Mouse (Mus musculus): ENCODE data around the gene Znrf4. TPM values are rescaled to one million over a fixed set of nuclear protein-coding genes. Genes with fewer than 3 reads are reported as not detected.
A peak's percentile ranks its signal among the peaks of the same experiment; 100 is the strongest.

Gene Znrf4
- polyA plus RNA-seq, 1 experiment from 2014 or later: not detected

DNA sequence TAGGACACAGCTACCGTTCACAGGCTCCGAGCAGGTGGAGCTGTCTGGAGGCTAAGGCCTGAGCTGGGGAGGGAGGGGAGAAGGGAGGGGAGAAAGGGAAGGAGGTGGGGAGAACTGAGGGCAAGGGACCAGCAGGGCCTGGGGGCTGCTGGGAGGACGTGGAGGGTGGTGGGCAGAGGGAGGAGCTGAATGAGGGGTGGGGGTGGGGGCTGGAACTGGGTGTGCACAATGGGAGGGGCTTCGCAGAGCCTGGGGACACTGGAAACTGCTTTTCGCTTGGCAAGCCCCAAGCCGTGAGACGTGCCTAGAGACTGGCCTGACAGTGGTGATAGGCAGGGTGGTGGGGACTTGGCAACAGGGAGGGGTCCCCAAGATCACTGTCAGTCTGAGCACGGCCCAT lies 43.0 kb downstream of the Znrf4 start:
- Histone ChIP-seq H3K27ac (ENCODE audit: low read depth, low read length) (peak overlapping the region; percentile 84), H3K4me3 (ENCODE audit: low read depth, low read length) (no peak overlapping the region), H3K9ac (replicated peaks; ENCODE audit: low read depth, low read length) (peak overlapping the region; percentile 42), H3K4me1 (ENCODE audit: control insufficient read depth, insufficient read depth, low read length) (peaks cover 72% of the 10 kb centered on the region), H3K9me3 (ENCODE audit: control insufficient read depth, low read length) (no peaks in the 10 kb centered on the region), H3K36me3 (ENCODE audit: control insufficient read depth, insufficient read depth, low read length) (no peaks in the 10 kb centered on the region), H3K4me2 (ENCODE audit: low read depth, low read length) (peak overlapping the region; percentile 50), H3K27me3 (ENCODE audit: control insufficient read depth, insufficient read depth, low read length) (no peaks in the 10 kb centered on the region)
- no peak for ATAC-seq (ENCODE audit: low read depth)
- 15% methylated on average over 8 of the region's 8 CpGs for WGBS

DNA sequence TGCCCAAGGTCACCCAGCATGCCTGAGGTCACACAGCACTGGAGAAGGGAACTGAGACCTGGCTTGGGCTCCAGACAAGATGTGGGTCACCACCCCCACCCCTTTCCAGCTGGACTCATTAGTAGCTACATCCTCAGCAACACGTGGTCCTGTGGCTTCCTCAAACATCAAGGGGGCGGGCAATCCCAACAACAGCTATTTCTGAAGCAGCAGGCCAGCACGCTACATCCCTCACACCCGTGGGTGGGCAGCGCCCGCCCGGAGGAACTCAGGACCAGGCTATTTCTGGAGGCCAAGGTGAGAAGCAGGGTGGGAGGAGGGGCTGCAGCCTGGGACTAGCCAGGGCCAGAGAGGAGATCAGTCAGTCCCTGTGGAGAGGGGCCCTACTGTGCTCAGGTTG lies 43.4 kb downstream of the Znrf4 start:
- WGBS: 65% methylated on average over 7 of the region's 7 CpGs
- ATAC-seq (ENCODE audit: low read depth): no peak
- Histone ChIP-seq H3K9ac (replicated peaks; ENCODE audit: low read depth, low read length) (peak overlapping the region; percentile 42; the same call in 1 of the 2 replicates), H3K36me3 (ENCODE audit: control insufficient read depth, insufficient read depth, low read length) (no peaks in the 10 kb centered on the region), H3K27me3 (ENCODE audit: control insufficient read depth, insufficient read depth, low read length) (no peaks in the 10 kb centered on the region), H3K4me1 (ENCODE audit: control insufficient read depth, insufficient read depth, low read length) (peaks cover 69% of the 10 kb centered on the region), H3K9me3 (ENCODE audit: control insufficient read depth, low read length) (no peaks in the 10 kb centered on the region), H3K4me2 (ENCODE audit: low read depth, low read length) (no peak overlapping the region), H3K4me3 (ENCODE audit: low read depth, low read length) (no peak overlapping the region), H3K27ac (ENCODE audit: low read depth, low read length) (peak overlapping the region; percentile 84; the same call in 1 of the 2 replicates)

DNA sequence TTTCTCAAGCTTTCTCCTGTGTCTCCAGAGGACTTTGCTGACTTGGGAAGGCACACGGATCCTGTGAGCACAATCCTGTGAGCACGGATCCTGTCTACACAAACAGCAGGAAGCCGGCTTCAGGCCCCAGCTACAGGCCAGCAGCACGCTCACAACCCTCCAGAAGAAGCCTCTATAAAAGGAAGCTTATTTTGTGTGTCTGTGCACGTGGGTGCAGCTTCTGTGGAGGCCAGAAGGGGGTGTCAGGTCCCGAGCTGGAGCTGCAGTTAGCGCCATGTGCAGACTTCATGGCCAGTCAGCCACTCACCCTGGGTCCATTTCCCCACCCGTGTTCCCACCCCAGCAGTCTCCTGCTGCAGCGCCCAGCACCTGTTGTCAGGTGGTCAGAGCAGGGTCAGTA lies 43.9 kb downstream of the Znrf4 start:
- Histone ChIP-seq H3K4me3 (ENCODE audit: low read depth, low read length) (no peak overlapping the region), H3K4me2 (ENCODE audit: low read depth, low read length) (no peak overlapping the region), H3K27me3 (ENCODE audit: control insufficient read depth, insufficient read depth, low read length) (no peaks in the 10 kb centered on the region), H3K9ac (replicated peaks; ENCODE audit: low read depth, low read length) (no peak overlapping the region), H3K27ac (ENCODE audit: low read depth, low read length) (peak overlapping the region; percentile 84), H3K9me3 (ENCODE audit: control insufficient read depth, low read length) (no peaks in the 10 kb centered on the region), H3K36me3 (ENCODE audit: control insufficient read depth, insufficient read depth, low read length) (no peaks in the 10 kb centered on the region), H3K4me1 (ENCODE audit: control insufficient read depth, insufficient read depth, low read length) (peaks cover 67% of the 10 kb centered on the region)
- 89% methylated on average over 9 of the region's 9 CpGs for WGBS
- ATAC-seq (ENCODE audit: low read depth): no peak

DNA sequence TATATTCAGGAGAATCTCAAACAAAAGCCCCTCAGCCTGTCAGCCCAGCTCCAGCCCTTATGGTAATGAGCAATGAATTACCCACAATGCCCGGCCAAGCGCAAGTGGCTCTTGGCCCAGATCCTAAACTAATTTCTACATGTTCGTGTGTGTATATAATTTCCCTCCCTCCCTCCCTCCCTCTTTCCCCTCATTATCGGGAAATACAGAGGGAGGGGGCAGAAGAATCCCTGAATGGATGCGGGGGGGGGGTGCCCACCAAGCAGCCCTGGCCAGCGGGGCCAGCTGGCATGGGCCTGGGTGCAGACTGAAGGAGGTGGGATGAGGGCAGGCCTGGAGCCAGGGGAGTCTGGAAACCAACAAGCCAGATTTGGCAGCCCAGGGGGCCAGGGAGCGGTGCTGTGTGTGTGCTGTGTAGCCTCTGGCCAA lies 44.8 kb downstream of the Znrf4 start:
- no peaks in the 10 kb centered on the region for H3K36me3 ChIP-seq (ENCODE audit: control insufficient read depth, insufficient read depth, low read length)
- no peaks in the 10 kb centered on the region for H3K9me3 ChIP-seq (ENCODE audit: control insufficient read depth, low read length)
- H3K4me3 ChIP-seq (ENCODE audit: low read depth, low read length): no peak overlapping the region
- H3K9ac ChIP-seq (replicated peaks; ENCODE audit: low read depth, low read length): peak overlapping the region; percentile 18; the same call in 1 of the 2 replicates
- H3K27ac ChIP-seq (ENCODE audit: low read depth, low read length): peak overlapping the region; percentile 84
- peak overlapping the region; percentile 30; the same call in 1 of the 2 replicates for H3K4me2 ChIP-seq (ENCODE audit: low read depth, low read length)
- ATAC-seq (ENCODE audit: low read depth): peak; percentile 68
- H3K4me1 ChIP-seq (ENCODE audit: control insufficient read depth, insufficient read depth, low read length): peaks cover 67% of the 10 kb centered on the region
- no peaks in the 10 kb centered on the region for H3K27me3 ChIP-seq (ENCODE audit: control insufficient read depth, insufficient read depth, low read length)
- 12% methylated on average over 6 of the region's 7 CpGs for WGBS

DNA sequence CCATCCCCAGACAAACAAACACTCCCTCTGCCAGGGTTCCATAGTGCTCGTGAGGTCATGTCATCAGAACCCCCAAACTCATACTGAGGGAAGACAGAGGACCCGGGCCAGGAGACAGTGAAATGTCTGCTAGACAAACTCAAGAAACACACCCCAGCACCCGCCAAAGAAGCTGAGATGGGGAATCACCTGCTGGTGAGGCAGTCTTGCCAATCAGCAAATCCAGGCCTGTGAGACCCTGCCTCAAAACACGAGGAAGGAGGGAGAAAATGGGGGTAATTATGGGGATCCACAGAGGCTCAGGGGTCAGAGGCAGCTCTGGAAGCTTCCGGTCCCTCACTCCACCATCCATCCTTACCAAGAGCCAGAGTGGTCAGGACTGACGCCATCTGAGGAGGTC lies 45.5 kb downstream of the Znrf4 start:
- H3K4me3 ChIP-seq (ENCODE audit: low read depth, low read length): no peak overlapping the region
- no peaks in the 10 kb centered on the region for H3K27me3 ChIP-seq (ENCODE audit: control insufficient read depth, insufficient read depth, low read length)
- no peaks in the 10 kb centered on the region for H3K36me3 ChIP-seq (ENCODE audit: control insufficient read depth, insufficient read depth, low read length)
- 59% methylated on average over 6 of the region's 6 CpGs for WGBS
- H3K9me3 ChIP-seq (ENCODE audit: control insufficient read depth, low read length): no peaks in the 10 kb centered on the region
- H3K9ac ChIP-seq (replicated peaks; ENCODE audit: low read depth, low read length): peak overlapping the region; percentile 25; the same call in 1 of the 2 replicates
- no peak for ATAC-seq (ENCODE audit: low read depth)
- H3K27ac ChIP-seq (ENCODE audit: low read depth, low read length): peak overlapping the region; percentile 84
- H3K4me2 ChIP-seq (ENCODE audit: low read depth, low read length): peak overlapping the region; percentile 30; the same call in 1 of the 2 replicates
- peaks cover 66% of the 10 kb centered on the region for H3K4me1 ChIP-seq (ENCODE audit: control insufficient read depth, insufficient read depth, low read length)

DNA sequence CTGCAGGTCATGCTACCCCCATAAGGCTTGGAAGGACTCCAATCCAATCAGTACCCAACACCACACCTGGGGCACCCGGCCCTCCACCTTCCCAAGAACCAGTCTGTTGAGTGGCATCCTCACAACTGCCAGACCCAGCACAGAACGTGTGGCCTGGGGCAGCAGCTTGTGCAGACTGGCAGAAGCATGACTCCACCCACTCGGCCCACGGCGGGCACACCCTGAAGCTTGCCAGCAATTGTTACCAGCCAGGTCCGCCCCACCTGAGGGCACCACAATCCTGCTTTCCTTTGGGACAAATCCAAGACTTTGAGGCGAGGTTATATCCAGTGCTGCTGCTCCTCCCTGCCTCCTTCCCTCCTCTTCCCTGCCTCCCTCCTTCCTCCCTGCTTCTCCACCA lies 47.4 kb downstream of the Znrf4 start:
- Histone ChIP-seq H3K4me1 (ENCODE audit: control insufficient read depth, insufficient read depth, low read length) (peaks cover 62% of the 10 kb centered on the region), H3K27me3 (ENCODE audit: control insufficient read depth, insufficient read depth, low read length) (no peaks in the 10 kb centered on the region), H3K36me3 (ENCODE audit: control insufficient read depth, insufficient read depth, low read length) (no peaks in the 10 kb centered on the region), H3K27ac (ENCODE audit: low read depth, low read length) (no peak overlapping the region), H3K9me3 (ENCODE audit: control insufficient read depth, low read length) (no peaks in the 10 kb centered on the region), H3K4me2 (ENCODE audit: low read depth, low read length) (no peak overlapping the region), H3K4me3 (ENCODE audit: low read depth, low read length) (no peak overlapping the region), H3K9ac (replicated peaks; ENCODE audit: low read depth, low read length) (no peak overlapping the region)
- no peak for ATAC-seq (ENCODE audit: low read depth)
- WGBS: 75% methylated on average over 7 of the region's 7 CpGs

DNA sequence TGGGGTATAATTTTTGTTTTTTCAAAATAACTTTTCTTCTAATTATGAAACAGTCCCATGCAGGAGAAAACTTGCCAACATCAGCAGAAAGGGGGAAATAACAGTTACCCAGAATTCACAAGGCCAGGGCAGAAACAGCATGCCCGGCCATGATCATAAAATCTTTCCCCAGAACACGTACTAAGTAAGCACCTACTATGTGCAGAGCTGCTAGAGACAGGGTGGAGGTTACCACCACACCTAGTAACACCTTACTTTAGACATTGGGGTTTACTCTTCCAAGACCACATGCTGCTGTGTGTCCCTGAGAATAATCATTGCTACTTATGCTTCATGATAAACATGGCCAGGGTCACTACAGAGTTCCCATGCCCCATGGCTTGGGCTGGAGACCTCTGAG lies 47.9 kb downstream of the Znrf4 start:
- H3K9ac ChIP-seq (replicated peaks; ENCODE audit: low read depth, low read length): no peak overlapping the region
- H3K9me3 ChIP-seq (ENCODE audit: control insufficient read depth, low read length): no peaks in the 10 kb centered on the region
- H3K36me3 ChIP-seq (ENCODE audit: control insufficient read depth, insufficient read depth, low read length): no peaks in the 10 kb centered on the region
- ATAC-seq (ENCODE audit: low read depth): no peak
- H3K27me3 ChIP-seq (ENCODE audit: control insufficient read depth, insufficient read depth, low read length): no peaks in the 10 kb centered on the region
- no peak overlapping the region for H3K4me3 ChIP-seq (ENCODE audit: low read depth, low read length)
- H3K27ac ChIP-seq (ENCODE audit: low read depth, low read length): no peak overlapping the region
- peaks cover 57% of the 10 kb centered on the region for H3K4me1 ChIP-seq (ENCODE audit: control insufficient read depth, insufficient read depth, low read length)
- 86% methylated on average over 2 of the region's 2 CpGs for WGBS
- no peak overlapping the region for H3K4me2 ChIP-seq (ENCODE audit: low read depth, low read length)

DNA sequence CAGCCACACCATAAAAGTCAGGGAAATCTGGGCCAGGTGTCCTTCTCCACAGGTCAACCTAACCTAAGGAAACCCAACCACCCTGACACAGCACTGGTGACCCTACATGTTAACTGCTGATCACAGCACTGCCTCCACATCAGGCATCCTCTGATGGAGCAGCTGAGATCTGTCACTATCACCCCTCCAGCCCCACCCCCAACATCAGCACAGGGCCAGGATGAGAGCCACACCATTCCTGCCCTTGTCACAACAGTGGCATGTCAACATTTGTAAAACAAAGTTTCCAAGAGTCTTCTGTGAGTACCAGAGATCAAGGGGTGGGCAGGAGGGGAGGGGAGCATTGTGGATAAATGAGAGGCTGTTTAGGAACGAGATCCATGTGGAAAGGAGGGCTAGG lies 48.7 kb downstream of the Znrf4 start:
- H3K9me3 ChIP-seq (ENCODE audit: control insufficient read depth, low read length): no peaks in the 10 kb centered on the region
- 46% methylated on average over 1 of the region's 1 CpGs for WGBS
- peak overlapping the region; percentile 82; the same call in 1 of the 2 replicates for H3K27ac ChIP-seq (ENCODE audit: low read depth, low read length)
- no peak overlapping the region for H3K4me3 ChIP-seq (ENCODE audit: low read depth, low read length)
- no peak overlapping the region for H3K9ac ChIP-seq (replicated peaks; ENCODE audit: low read depth, low read length)
- no peaks in the 10 kb centered on the region for H3K27me3 ChIP-seq (ENCODE audit: control insufficient read depth, insufficient read depth, low read length)
- no peak for ATAC-seq (ENCODE audit: low read depth)
- H3K4me2 ChIP-seq (ENCODE audit: low read depth, low read length): peak overlapping the region; percentile 55; the same call in 1 of the 2 replicates
- no peaks in the 10 kb centered on the region for H3K36me3 ChIP-seq (ENCODE audit: control insufficient read depth, insufficient read depth, low read length)
- peaks cover 52% of the 10 kb centered on the region for H3K4me1 ChIP-seq (ENCODE audit: control insufficient read depth, insufficient read depth, low read length)

DNA sequence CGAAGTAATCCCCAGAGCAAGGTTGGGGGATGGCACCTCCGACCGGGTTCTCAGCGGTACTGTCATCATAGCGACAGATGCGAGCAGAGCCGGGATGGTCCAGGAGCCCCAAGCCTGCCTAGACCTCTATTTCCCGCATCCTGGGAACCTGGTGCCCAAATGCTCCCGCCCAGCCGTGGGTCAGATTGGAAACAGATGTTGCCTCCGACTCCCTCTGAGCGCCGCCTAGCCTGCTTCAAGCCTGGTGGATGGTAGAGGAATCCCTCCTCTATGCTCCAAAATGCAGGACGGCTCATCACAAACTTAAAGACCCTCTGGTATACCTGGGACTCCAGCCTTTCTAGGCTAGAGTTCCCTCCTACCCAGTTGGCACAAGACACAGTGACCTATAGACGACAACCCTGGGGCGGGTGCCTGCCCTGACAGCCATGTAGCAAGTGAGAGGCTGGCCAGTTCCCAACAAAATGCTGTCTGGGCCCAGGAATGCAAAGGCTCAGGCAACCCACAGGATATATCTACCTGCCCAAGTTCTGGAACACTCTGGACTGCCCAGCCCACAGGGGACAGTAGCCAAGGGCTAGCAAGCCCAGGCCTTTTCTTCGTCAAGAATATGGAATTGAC lies 49.3 kb downstream of the Znrf4 start:
- Histone ChIP-seq H3K4me2 (ENCODE audit: low read depth, low read length) (peak overlapping the region; percentile 55), H3K27me3 (ENCODE audit: control insufficient read depth, insufficient read depth, low read length) (no peaks in the 10 kb centered on the region), H3K4me1 (ENCODE audit: control insufficient read depth, insufficient read depth, low read length) (peaks cover 47% of the 10 kb centered on the region), H3K27ac (ENCODE audit: low read depth, low read length) (peak overlapping the region; percentile 82), H3K9me3 (ENCODE audit: control insufficient read depth, low read length) (no peaks in the 10 kb centered on the region), H3K4me3 (ENCODE audit: low read depth, low read length) (peak overlapping the region; percentile 50), H3K36me3 (ENCODE audit: control insufficient read depth, insufficient read depth, low read length) (peaks cover 3% of the 10 kb centered on the region; the same call in 1 of the 2 replicates), H3K9ac (replicated peaks; ENCODE audit: low read depth, low read length) (peak overlapping the region; percentile 42)
- no peak; the same call in 1 of the 2 replicates for ATAC-seq (ENCODE audit: low read depth)
- 5% methylated on average over 17 of the region's 17 CpGs for WGBS
